Mouse (Mus musculus): Measurements from ENCODE around the gene Fxyd3. TPM values are rescaled to one million over a fixed set of nuclear protein-coding genes. Genes with fewer than 3 reads are reported as not detected.

Fxyd3 gene
- polyA plus RNA-seq, 1 experiment from 2014 or later = 1.9 TPM

DNA sequence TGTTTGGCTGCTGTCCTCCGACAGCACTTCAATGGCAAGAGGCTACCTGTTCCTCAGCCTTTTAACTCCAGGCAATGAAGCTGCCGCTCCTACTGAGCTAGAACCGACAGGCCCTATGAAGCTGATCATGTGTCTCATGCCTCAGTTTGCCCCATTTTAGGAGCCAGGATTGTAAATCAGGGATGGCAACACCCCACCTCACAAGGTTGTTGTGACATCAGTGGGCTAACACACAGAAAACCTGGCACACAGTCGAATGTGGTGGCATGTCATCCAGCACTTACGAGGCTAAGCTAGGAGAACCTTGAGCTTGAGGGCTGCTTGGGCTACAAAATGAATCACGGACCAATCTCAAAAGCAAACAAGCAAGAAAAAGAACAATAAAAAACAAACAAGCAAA lies 18.3 kb downstream of the Fxyd3 start:
- H3K4me1 ChIP-seq = peaks cover 40% of the 10 kb centered on the region
- 87% methylated on average over 6 of the region's 6 CpGs for WGBS
- DNase-seq (ENCODE audit: extremely low spot score, low spot score) = no peak
- no peaks in the 10 kb centered on the region for H3K36me3 ChIP-seq (replicated peaks)
- no peaks in the 10 kb centered on the region for H3K9me3 ChIP-seq
- H3K27ac ChIP-seq = no peak overlapping the region
- H3K27me3 ChIP-seq (ENCODE audit: poor library complexity, severe bottlenecking) = peaks cover 25% of the 10 kb centered on the region
- H3K4me3 ChIP-seq = no peak overlapping the region

- Histone ChIP-seq H3K9me3 (no peaks in the 10 kb centered on the region), H3K27me3 (ENCODE audit: poor library complexity, severe bottlenecking) (peaks cover 29% of the 10 kb centered on the region), H3K36me3 (replicated peaks) (no peaks in the 10 kb centered on the region), H3K4me3 (no peak overlapping the region), H3K27ac (no peak overlapping the region), H3K4me1 (peaks cover 45% of the 10 kb centered on the region)
- 80% methylated on average over 5 of the region's 5 CpGs for WGBS
- DNase-seq (ENCODE audit: extremely low spot score, low spot score) = no peak
Measured at GRCm38 (mm10) chr7:31057730-31058129, 18.8 kb downstream of the Fxyd3 start.

DNA sequence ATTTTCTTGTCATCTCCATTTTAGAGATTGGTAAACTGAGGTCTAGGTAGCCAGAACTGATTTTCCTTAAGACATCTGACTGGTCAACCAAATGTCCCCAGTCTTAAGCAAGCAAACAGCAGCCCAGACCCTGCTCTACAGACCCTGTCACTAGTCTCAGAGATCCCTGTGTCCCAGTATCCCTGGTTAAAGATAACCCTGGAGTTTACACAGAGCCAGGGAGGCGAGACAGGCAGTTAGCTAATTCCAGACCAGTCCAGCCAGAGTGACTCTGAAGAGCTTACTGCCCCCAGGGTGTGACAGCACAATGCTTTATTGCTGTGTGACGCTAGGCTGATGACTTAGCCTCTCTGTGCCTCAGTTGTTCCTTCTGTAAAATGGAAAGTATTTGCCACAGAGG lies 19.4 kb downstream of the Fxyd3 start, which contains the start of gene Fxyd1:
Gene Fxyd1, minus strand, starts transcription at position 129 of the 400 bp plus-strand sequence.
- Histone ChIP-seq H3K9me3 (no peaks in the 10 kb centered on the region), H3K4me3 (no peak within 1 kb of the TSS), H3K27me3 (ENCODE audit: poor library complexity, severe bottlenecking) (peaks cover 36% of the 10 kb centered on the region), H3K27ac (no peak within 1 kb of the TSS), H3K4me1 (peaks cover 51% of the 10 kb centered on the region), H3K36me3 (replicated peaks) (no peaks in the 10 kb centered on the region)
- no peak for DNase-seq (ENCODE audit: extremely low spot score, low spot score)
- 78% methylated on average over 2 of the region's 2 CpGs for WGBS

DNA sequence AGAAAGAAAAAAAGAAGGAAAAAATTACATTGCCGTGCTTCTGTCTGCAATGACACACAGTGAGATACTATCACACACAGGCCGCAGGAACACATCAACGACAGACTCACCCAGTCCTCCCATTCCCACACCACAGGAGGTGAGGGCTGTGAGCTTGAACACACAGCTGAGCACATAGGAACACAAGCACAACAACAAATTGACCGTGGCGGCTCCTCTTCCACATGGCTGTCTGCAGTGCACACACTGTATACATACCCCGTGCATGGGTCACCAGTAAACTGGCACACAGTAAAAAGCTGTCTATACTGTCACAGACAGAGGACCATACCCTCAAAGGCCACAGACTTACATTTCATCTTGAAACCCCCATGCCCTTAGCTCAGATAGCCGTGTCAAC lies 20.1 kb downstream of the Fxyd3 start:
- H3K4me1 ChIP-seq = peaks cover 58% of the 10 kb centered on the region
- H3K4me3 ChIP-seq = no peak overlapping the region
- H3K9me3 ChIP-seq = no peaks in the 10 kb centered on the region
- no peak overlapping the region for H3K27ac ChIP-seq
- H3K36me3 ChIP-seq (replicated peaks) = no peaks in the 10 kb centered on the region
- DNase-seq (ENCODE audit: extremely low spot score, low spot score) = no peak
- H3K27me3 ChIP-seq (ENCODE audit: poor library complexity, severe bottlenecking) = peaks cover 42% of the 10 kb centered on the region
- WGBS = 87% methylated on average over 7 of the region's 7 CpGs

DNA sequence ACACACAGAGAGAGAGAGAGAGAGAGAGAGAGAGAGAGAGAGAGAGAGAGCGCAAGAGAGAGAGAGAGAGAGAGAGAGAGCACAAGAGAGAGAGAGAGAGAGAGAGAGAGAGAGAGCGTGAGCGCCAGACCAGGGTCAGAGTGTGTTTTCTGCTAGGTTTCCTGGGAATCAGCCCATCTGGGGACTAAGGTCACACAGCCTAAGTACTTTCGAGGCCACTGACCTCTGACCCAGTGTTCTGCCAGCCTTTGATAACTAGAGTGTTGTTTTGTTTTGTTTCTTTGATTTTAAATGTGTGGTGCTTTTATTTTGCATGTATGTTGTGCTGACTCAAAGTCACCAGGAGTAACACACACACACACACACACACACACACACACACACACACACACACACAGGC lies 20.6 kb downstream of the Fxyd3 start:
- peak overlapping the region; percentile 68; the same call in 1 of the 2 replicates for H3K27ac ChIP-seq
- H3K4me3 ChIP-seq = no peak overlapping the region
- H3K4me1 ChIP-seq = peaks cover 63% of the 10 kb centered on the region
- H3K9me3 ChIP-seq = no peaks in the 10 kb centered on the region
- peaks cover 48% of the 10 kb centered on the region for H3K27me3 ChIP-seq (ENCODE audit: poor library complexity, severe bottlenecking)
- no peak for DNase-seq (ENCODE audit: extremely low spot score, low spot score)
- H3K36me3 ChIP-seq (replicated peaks) = no peaks in the 10 kb centered on the region
- WGBS = 42% methylated on average over 3 of the region's 4 CpGs

GRCm38 (mm10) chr7:31055354-31055824 lies 21.1 kb downstream of the Fxyd3 start:
- no peak for DNase-seq (ENCODE audit: extremely low spot score, low spot score)
- H3K27me3 ChIP-seq (ENCODE audit: poor library complexity, severe bottlenecking) = peaks cover 53% of the 10 kb centered on the region
- H3K36me3 ChIP-seq (replicated peaks) = no peaks in the 10 kb centered on the region
- WGBS = 5% methylated on average over 10 of the region's 10 CpGs
- H3K9me3 ChIP-seq = no peaks in the 10 kb centered on the region
- peak overlapping the region; percentile 18 for H3K4me3 ChIP-seq
- H3K4me1 ChIP-seq = peaks cover 68% of the 10 kb centered on the region
- H3K27ac ChIP-seq = peak overlapping the region; percentile 68; the same call in 1 of the 2 replicates

- peak overlapping the region; percentile 68; the same call in 1 of the 2 replicates for H3K27ac ChIP-seq
- 48% methylated on average over 11 of the region's 11 CpGs for WGBS
- no peak for DNase-seq (ENCODE audit: extremely low spot score, low spot score)
- no peaks in the 10 kb centered on the region for H3K36me3 ChIP-seq (replicated peaks)
- peaks cover 69% of the 10 kb centered on the region for H3K4me1 ChIP-seq
- peak overlapping the region; percentile 18 for H3K4me3 ChIP-seq
- peaks cover 59% of the 10 kb centered on the region for H3K27me3 ChIP-seq (ENCODE audit: poor library complexity, severe bottlenecking)
- no peaks in the 10 kb centered on the region for H3K9me3 ChIP-seq
Measured at GRCm38 (mm10) chr7:31054661-31055320, 21.7 kb downstream of the Fxyd3 start.

DNA sequence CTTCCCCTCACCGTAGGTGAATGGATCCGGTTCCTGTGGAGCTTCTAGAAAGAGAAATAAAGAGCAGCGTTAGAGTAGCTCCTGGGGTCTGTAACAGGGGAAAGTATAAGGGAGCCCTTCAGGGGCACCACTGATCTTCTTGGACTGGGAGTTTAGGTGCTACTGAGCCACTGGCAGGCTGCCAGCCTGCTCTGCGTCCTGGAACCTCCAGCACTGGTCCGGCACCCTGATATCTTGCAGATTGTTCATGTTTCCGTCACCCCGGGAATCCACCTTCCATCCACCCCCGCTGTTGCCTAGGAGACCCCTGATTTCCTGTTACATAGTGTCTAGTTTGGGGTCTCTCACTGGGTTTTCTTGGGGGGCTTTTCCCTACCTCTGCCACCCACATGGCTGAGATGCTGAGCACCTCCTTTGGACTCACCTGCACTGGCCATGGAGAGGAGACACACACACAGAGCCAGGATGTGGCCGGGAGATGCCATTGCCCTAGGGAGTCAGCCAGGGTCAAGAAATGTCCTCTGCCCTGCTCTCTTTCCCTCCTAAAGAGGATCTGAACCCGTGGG lies 22.5 kb downstream of the Fxyd3 start:
- DNase-seq (ENCODE audit: extremely low spot score, low spot score) = no peak
- no peaks in the 10 kb centered on the region for H3K36me3 ChIP-seq (replicated peaks)
- H3K4me3 ChIP-seq = no peak overlapping the region
- no peaks in the 10 kb centered on the region for H3K9me3 ChIP-seq
- peaks cover 67% of the 10 kb centered on the region for H3K27me3 ChIP-seq (ENCODE audit: poor library complexity, severe bottlenecking)
- no peak overlapping the region for H3K27ac ChIP-seq
- 29% methylated on average over 10 of the region's 10 CpGs for WGBS
- H3K4me1 ChIP-seq = peaks cover 68% of the 10 kb centered on the region

DNA sequence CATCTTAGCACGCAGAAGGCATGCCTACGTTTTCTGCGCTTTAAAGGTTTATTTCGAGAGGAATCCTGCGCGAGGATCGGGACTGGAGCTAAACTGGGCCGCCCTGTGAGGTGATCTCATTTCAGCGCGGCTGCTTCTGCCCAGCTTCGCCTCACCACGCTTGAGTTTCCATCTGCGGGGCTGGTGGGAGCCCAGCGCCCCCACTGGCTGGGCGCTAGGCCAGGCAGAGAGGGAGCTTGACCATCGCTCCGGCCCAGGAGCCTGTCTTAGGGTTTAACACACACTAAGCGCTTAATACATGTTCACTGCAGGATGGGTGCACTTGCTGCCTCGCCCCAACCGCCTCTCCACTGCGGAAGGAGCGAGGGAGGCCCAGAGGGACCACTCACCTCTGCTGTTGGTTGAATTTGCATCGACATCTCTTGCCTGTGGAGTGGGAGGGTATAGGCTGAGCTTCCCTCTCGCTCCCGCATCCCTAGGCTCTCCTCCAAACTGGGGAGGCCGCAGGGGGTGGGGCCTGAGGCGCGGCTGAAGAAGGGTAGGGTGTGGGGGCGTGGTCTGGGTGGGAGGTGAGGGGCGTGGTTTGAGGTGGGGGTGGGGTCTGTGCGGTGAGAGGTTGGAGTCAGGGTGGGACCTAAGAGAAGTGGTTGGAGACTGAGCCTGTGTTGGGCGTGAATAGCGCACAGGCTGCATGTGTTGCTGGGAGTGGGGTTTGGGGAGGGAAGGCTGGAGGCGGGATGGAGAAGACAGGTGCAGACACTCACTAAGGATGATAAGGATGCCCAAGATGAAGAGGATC lies 23.7 kb downstream of the Fxyd3 start:
- Histone ChIP-seq H3K4me3 (peak overlapping the region; percentile 35), H3K36me3 (replicated peaks) (no peaks in the 10 kb centered on the region), H3K9me3 (no peaks in the 10 kb centered on the region), H3K27ac (no peak overlapping the region), H3K4me1 (peaks cover 68% of the 10 kb centered on the region), H3K27me3 (ENCODE audit: poor library complexity, severe bottlenecking) (peaks cover 78% of the 10 kb centered on the region)
- under 1% methylated on average over 34 of the region's 34 CpGs for WGBS
- DNase-seq (ENCODE audit: extremely low spot score, low spot score) = peak; percentile 39

- H3K9me3 ChIP-seq = no peaks in the 10 kb centered on the region
- peak overlapping the region; percentile 35 for H3K4me3 ChIP-seq
- WGBS = 2% methylated on average over 22 of the region's 22 CpGs
- H3K36me3 ChIP-seq (replicated peaks) = no peaks in the 10 kb centered on the region
- H3K27ac ChIP-seq = no peak overlapping the region
- H3K27me3 ChIP-seq (ENCODE audit: poor library complexity, severe bottlenecking) = peaks cover 84% of the 10 kb centered on the region
- no peak for DNase-seq (ENCODE audit: extremely low spot score, low spot score)
- H3K4me1 ChIP-seq = peaks cover 68% of the 10 kb centered on the region
Measured at GRCm38 (mm10) chr7:31052251-31052635, 24.3 kb downstream of the Fxyd3 start.

- peaks cover 85% of the 10 kb centered on the region for H3K27me3 ChIP-seq (ENCODE audit: poor library complexity, severe bottlenecking)
- no peaks in the 10 kb centered on the region for H3K36me3 ChIP-seq (replicated peaks)
- no peak for DNase-seq (ENCODE audit: extremely low spot score, low spot score)
- H3K9me3 ChIP-seq = no peaks in the 10 kb centered on the region
- H3K4me1 ChIP-seq = peaks cover 68% of the 10 kb centered on the region
- H3K4me3 ChIP-seq = peak within 1 kb of the TSS; percentile 36
- H3K27ac ChIP-seq = no peak within 1 kb of the TSS
- under 1% methylated on average over 27 of the region's 28 CpGs for WGBS
Measured at GRCm38 (mm10) chr7:31051321-31052021, 25.0 kb downstream of the Fxyd3 start, which contains the start of gene Fxyd7. TSS of gene Fxyd7 (minus strand) at chr7:31051467.

DNA sequence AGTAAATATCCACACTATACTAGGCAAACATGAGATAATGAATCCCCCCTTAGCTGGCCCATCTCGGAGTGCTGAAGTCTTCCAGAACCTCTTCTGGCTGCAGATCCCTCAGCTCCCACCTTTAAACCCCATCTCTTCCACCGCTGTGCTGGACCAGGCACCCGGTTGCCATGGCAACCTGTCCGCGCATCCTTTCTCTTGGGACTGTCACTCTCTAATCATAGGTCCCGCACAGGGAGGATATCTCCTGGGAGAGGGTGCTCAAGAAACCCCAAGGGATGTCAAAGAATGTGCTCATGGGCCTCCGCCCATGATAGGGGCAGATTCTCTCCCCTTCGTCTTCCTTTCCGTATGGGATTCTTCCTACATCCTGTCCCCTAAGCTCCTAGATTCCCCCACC lies 25.6 kb downstream of the Fxyd3 start:
- WGBS = 3% methylated on average over 9 of the region's 9 CpGs
- Histone ChIP-seq H3K27me3 (ENCODE audit: poor library complexity, severe bottlenecking) (peaks cover 85% of the 10 kb centered on the region), H3K9me3 (no peaks in the 10 kb centered on the region), H3K27ac (no peak overlapping the region), H3K4me1 (peaks cover 67% of the 10 kb centered on the region), H3K36me3 (replicated peaks) (no peaks in the 10 kb centered on the region), H3K4me3 (peak overlapping the region; percentile 36)
- no peak for DNase-seq (ENCODE audit: extremely low spot score, low spot score)

All from forebrain, embryonic 10.5 days (tissue).